Mouse (Mus musculus) CD4-positive, CD25-positive, alpha-beta regulatory T cell, adult 4 months (primary cell): ENCODE results near the gene Ralgapa2. TPM values are rescaled to one million over a fixed set of nuclear protein-coding genes. Genes with fewer than 3 reads are reported as not detected.
A peak's percentile ranks its signal among the peaks of the same experiment; 100 is the strongest.

ENCODE experiments used
- ATAC-seq: one replicate; pipeline ENCODE4 v1.8.0; 2017
- polyA plus RNA-seq, 2 experiments: library from polyadenylated mRNA; unstranded; fragments of 100-300 nt; shearing (Covaris generic); gene quantifications; one replicate each; pipeline ENCODE4 v1.2.1; 2017

The Ralgapa2 gene
- 10 to 100 TPM; 11.1 to 11.2 TPM for polyA plus RNA-seq

- peak; percentile 95 for ATAC-seq
Observed at GRCm38 (mm10) chr2:146511911-146512580, at the start of gene Ralgapa2. Gene Ralgapa2 (minus strand): TSS chr2:146512344.

- ATAC-seq: no peak
Observed at GRCm38 (mm10) chr2:146561505-146561904, 49.4 kb upstream of the Ralgapa2 start.

GRCm38 (mm10) chr2:146560633-146561043, 48.5 kb upstream of the Ralgapa2 start:
- ATAC-seq: no peak

GRCm38 (mm10) chr2:146556148-146556547, 44.0 kb upstream of the Ralgapa2 start:
- no peak for ATAC-seq

- no peak for ATAC-seq
Observed at GRCm38 (mm10) chr2:146555351-146555750, 43.2 kb upstream of the Ralgapa2 start.

GRCm38 (mm10) chr2:146553701-146554100, 41.6 kb upstream of the Ralgapa2 start:
- no peak for ATAC-seq

- no peak for ATAC-seq
Observed at GRCm38 (mm10) chr2:146551818-146552217, 39.7 kb upstream of the Ralgapa2 start.

GRCm38 (mm10) chr2:146549111-146549776, 37.1 kb upstream of the Ralgapa2 start:
- ATAC-seq: no peak

GRCm38 (mm10) chr2:146544155-146544814, 32.1 kb upstream of the Ralgapa2 start:
- ATAC-seq: no peak

- ATAC-seq: no peak
Observed at GRCm38 (mm10) chr2:146533118-146533949, 21.2 kb upstream of the Ralgapa2 start.

- ATAC-seq: no peak
Observed at GRCm38 (mm10) chr2:146532493-146532892, 20.3 kb upstream of the Ralgapa2 start.

- ATAC-seq: no peak
Observed at GRCm38 (mm10) chr2:146525483-146525882, 13.3 kb upstream of the Ralgapa2 start.

GRCm38 (mm10) chr2:146524685-146525415, 12.7 kb upstream of the Ralgapa2 start:
- no peak for ATAC-seq

GRCm38 (mm10) chr2:146516894-146517293, 4.8 kb upstream of the Ralgapa2 start:
- peak; percentile 15 for ATAC-seq

- ATAC-seq: no peak
Observed at GRCm38 (mm10) chr2:146515081-146515480, 2.9 kb upstream of the Ralgapa2 start.

- ATAC-seq: no peak
Observed at GRCm38 (mm10) chr2:146512581-146512920, 407 bp upstream of the Ralgapa2 start.

- peak; percentile 28 for ATAC-seq
Observed at GRCm38 (mm10) chr2:146511401-146511865, 711 bp downstream of the Ralgapa2 start.

- no peak for ATAC-seq
Observed at GRCm38 (mm10) chr2:146510780-146511179, 1.4 kb downstream of the Ralgapa2 start.

- ATAC-seq: no peak
Observed at GRCm38 (mm10) chr2:146502578-146503311, 9.4 kb downstream of the Ralgapa2 start.

GRCm38 (mm10) chr2:146500067-146500466, 12.1 kb downstream of the Ralgapa2 start:
- no peak for ATAC-seq

- ATAC-seq: no peak
Observed at GRCm38 (mm10) chr2:146499111-146499510, 13.0 kb downstream of the Ralgapa2 start.
